ENCODE assay signal across 28 mouse cellular contexts in genomic region chr2:158795875-158796274, GRCm38 (mm10). TPM values are rescaled to one million over a fixed set of nuclear protein-coding genes. Genes with fewer than 3 reads are reported as not detected.
A peak's percentile ranks its signal among the peaks of the same experiment; 100 is the strongest.
DNase-seq lines count a peak whose midpoint lies in the region; ATAC-seq and TF ChIP-seq lines count a peak whose summit lies in the region.
"Had no signal": no experiment of that assay in that cellular context is flagged by ENCODE, and none has a peak within 500 bp of the region (broad histone marks: within the 10 kb centered on the region; RNA-seq: fewer than 3 reads in every experiment).

No protein-coding gene starts in this region.

- no peaks in the 10 kb centered on the region for H3K9me3 ChIP-seq in forebrain, embryonic 13.5 days (replicated peaks)
- no peaks in the 10 kb centered on the region for H3K9me3 ChIP-seq in forebrain, embryonic 16.5 days (ENCODE audit: control insufficient read depth, low read length)
- no peaks in the 10 kb centered on the region for H3K9me3 ChIP-seq in kidney, embryonic 15.5 days (replicated peaks)
- H3K9me3 ChIP-seq in CH12.LX (replicated peaks; ENCODE audit: low read length) (peaks cover 4% of the 10 kb centered on the region), ES-E14 (ENCODE audit: control insufficient read depth, insufficient read depth, low read depth, low read length) (no peaks in the 10 kb centered on the region)
- H3K9me3 ChIP-seq: embryonic facial prominence, embryonic 15.5 days; forebrain, embryonic 15.5 days; hindbrain, embryonic 10.5 days; midbrain, embryonic 12.5 days; neural tube, embryonic 13.5 days; stomach, embryonic 15.5 days had no signal

- peaks cover 22% of the 10 kb centered on the region for H3K79me2 ChIP-seq in CH12.LX (replicated peaks; ENCODE audit: control insufficient read depth, extremely low read depth, insufficient read depth, poor library complexity, severe bottlenecking)

- no peak for TF ChIP-seq RAD21 in CH12.LX (IDR thresholded peaks at IDR 0.05; ENCODE audit: low read depth, low read length)

- 0 out of 2 replicates have a peak overlapping the region, but pooled peaks have one; percentile 73 for H3K4me3 ChIP-seq in forebrain, embryonic 13.5 days
- no peak overlapping the region for H3K4me3 ChIP-seq in forebrain, embryonic 16.5 days (replicated peaks; ENCODE audit: low read length)
- H3K4me3 ChIP-seq in kidney, embryonic 15.5 days (replicated peaks), result 0 out of 2 replicates have a peak overlapping the region, but pooled peaks have one; percentile 67
- H3K4me3 ChIP-seq in CH12.LX (replicated peaks in 1 of 3; ENCODE audit: low read depth in 2 of 3, low read length in 2 of 3, poor library complexity in 1 of 3), result no peak overlapping the region
- H3K4me3 ChIP-seq in ES-E14 (ENCODE audit: insufficient read depth in 1 of 2, low read depth in 1 of 2, low read length in 2 of 2, poor library complexity in 1 of 2, severe bottlenecking in 1 of 2), result no peak overlapping the region; a peak in 1 of 4 replicates

- dilution Hi-C loops in CH12.LX (cut with MboI; ENCODE audit: extremely low pct_ligation_motif_present, extremely low pct_unique_long_range_greater_than_20kb, low sequenced_read_pairs), result no loop called here

- no peak for TF ChIP-seq EP300 in CH12.LX (IDR thresholded peaks at IDR 0.05; ENCODE audit: low read length)

- no peaks in the 10 kb centered on the region for H3K27me3 ChIP-seq in forebrain, embryonic 13.5 days
- H3K27me3 ChIP-seq in forebrain, embryonic 16.5 days (replicated peaks; ENCODE audit: control insufficient read depth, insufficient read depth, low read length), result no peaks in the 10 kb centered on the region
- H3K27me3 ChIP-seq in kidney, embryonic 15.5 days, result no peaks in the 10 kb centered on the region
- H3K27me3 ChIP-seq in CH12.LX (replicated peaks), result no peaks in the 10 kb centered on the region
- H3K27me3 ChIP-seq: embryonic facial prominence, embryonic 15.5 days; forebrain, embryonic 15.5 days; heart, embryonic 12.5 days; megakaryocyte, embryonic 14.5 days; midbrain, embryonic 12.5 days; neural tube, embryonic 13.5 days; stomach, embryonic 15.5 days had no signal

- TF ChIP-seq POLR2A in CH12.LX (IDR thresholded peaks at IDR 0.05; ENCODE audit: low read depth, low read length), result no peak

- DNase-seq in kidney, adult 11 months, result no peak
- no peak for DNase-seq in CH12.LX (ENCODE audit: extremely low read depth)
- no peak for DNase-seq in ES-E14 (ENCODE audit: low read depth, low spot score)
- DNase-seq in frontal cortex, postnatal 10 days (ENCODE audit: low spot score in 2 of 2), result no peak
- DNase-seq: adrenal gland, postnatal 14 days; B cell, adult 2 months; cerebellum, adult 11 months; cerebellum, postnatal 25 days; heart, adult 2 months; heart, postnatal 10 days; kidney, postnatal 4 days; layer of hippocampus, postnatal 36 days; left cerebral cortex, postnatal 4 days; lung, adult 18-20 months; lung, postnatal 4 days had no signal

- H3K36me3 ChIP-seq in forebrain, embryonic 13.5 days (ENCODE audit: poor library complexity, severe bottlenecking), result peaks cover 14% of the 10 kb centered on the region; the same call in 1 of the 2 replicates
- H3K36me3 ChIP-seq in forebrain, embryonic 16.5 days (ENCODE audit: control insufficient read depth, insufficient read depth), result no peaks in the 10 kb centered on the region
- peaks cover 10% of the 10 kb centered on the region; the same call in 1 of the 2 replicates for H3K36me3 ChIP-seq in kidney, embryonic 15.5 days
- H3K36me3 ChIP-seq in CH12.LX (replicated peaks in 1 of 2; ENCODE audit: control insufficient read depth in 1 of 2, insufficient read depth in 1 of 2, low read length in 1 of 2) (peaks cover 7 to 32% of the 10 kb centered on the region in 2 experiments), ES-E14 (ENCODE audit: control insufficient read depth, insufficient read depth, low read length, poor library complexity, severe bottlenecking) (no peaks in the 10 kb centered on the region; the same call in 1 of the 2 replicates)
- H3K36me3 ChIP-seq: embryonic facial prominence, embryonic 15.5 days; forebrain, embryonic 15.5 days; neural tube, embryonic 13.5 days; stomach, embryonic 15.5 days had no signal

- WGBS in forebrain, embryonic 13.5 days, result 87% methylated on average over 2 of the region's 2 CpGs
- WGBS in forebrain, embryonic 16.5 days, result 82% methylated on average over 2 of the region's 2 CpGs
- WGBS in kidney, embryonic 15.5 days, result 82% methylated on average over 2 of the region's 2 CpGs

- in situ Hi-C loops in CH12.LX (cut with MboI; ENCODE audit: low pct_ligation_motif_present, low pct_unique_long_range_greater_than_20kb, low sequenced_read_pairs), result no loop called here
- in situ Hi-C loops in ES-E14 (cut with MboI; ENCODE audit: low sequenced_read_pairs in 2 of 2, unreplicated experiment in 2 of 2), result no loop called here

- no peak overlapping the region for H3K4me2 ChIP-seq in forebrain, embryonic 13.5 days
- no peak overlapping the region for H3K4me2 ChIP-seq in forebrain, embryonic 16.5 days (ENCODE audit: low read length)
- H3K4me2 ChIP-seq in kidney, embryonic 15.5 days, result no peak overlapping the region
- peak overlapping the region; percentile 76; the same call in 1 of the 2 replicates for H3K4me2 ChIP-seq in CH12.LX (ENCODE audit: insufficient read depth, low read depth, poor library complexity, severe bottlenecking)

- H3K9ac ChIP-seq in forebrain, embryonic 13.5 days, result no peak overlapping the region
- no peak overlapping the region for H3K9ac ChIP-seq in forebrain, embryonic 16.5 days (replicated peaks; ENCODE audit: low read depth, low read length)
- H3K9ac ChIP-seq in kidney, embryonic 15.5 days, result no peak overlapping the region
- H3K9ac ChIP-seq in CH12.LX (ENCODE audit: insufficient read depth, low read depth), result 0 out of 2 replicates have a peak overlapping the region, but pooled peaks have one; percentile 6
- H3K9ac ChIP-seq in ES-E14 (ENCODE audit: insufficient read depth, low read depth, low read length, poor library complexity, severe bottlenecking), result peak overlapping the region; percentile 7; the same call in 1 of the 2 replicates
- H3K9ac ChIP-seq: stomach, embryonic 15.5 days had no signal

- no peak for TF ChIP-seq CTCF in CH12.LX (conservative IDR thresholded peaks at IDR 0.05 in 1 of 2, IDR thresholded peaks at IDR 0.05 in 1 of 2; ENCODE audit: low read depth in 2 of 2, low read length in 2 of 2)

- no peak overlapping the region for H3K27ac ChIP-seq in forebrain, embryonic 13.5 days
- H3K27ac ChIP-seq in forebrain, embryonic 16.5 days (ENCODE audit: low read length), result no peak overlapping the region
- no peak overlapping the region for H3K27ac ChIP-seq in kidney, embryonic 15.5 days
- H3K27ac ChIP-seq in CH12.LX (ENCODE audit: insufficient read depth, low read depth) (no peak overlapping the region), ES-E14 (ENCODE audit: insufficient read depth, low read depth, low read length, poor library complexity, severe bottlenecking) (no peak overlapping the region; the same call in 1 of the 2 replicates)
- H3K27ac ChIP-seq: heart, adult 2 months; midbrain, embryonic 12.5 days; stomach, embryonic 15.5 days had no signal

- no peak for ATAC-seq in forebrain, embryonic 13.5 days
- ATAC-seq in forebrain, embryonic 16.5 days, result no peak
- no peak for ATAC-seq in kidney, embryonic 15.5 days (replicated peaks; ENCODE audit: low FRiP score)
- ATAC-seq: hindbrain, embryonic 16.5 days; lung, postnatal 0 days had no signal

- peaks cover 26% of the 10 kb centered on the region for H3K4me1 ChIP-seq in forebrain, embryonic 13.5 days
- peaks cover 16% of the 10 kb centered on the region for H3K4me1 ChIP-seq in forebrain, embryonic 16.5 days (replicated peaks; ENCODE audit: control insufficient read depth, insufficient read depth, low read length)
- H3K4me1 ChIP-seq in kidney, embryonic 15.5 days, result peaks cover 29% of the 10 kb centered on the region
- H3K4me1 ChIP-seq in CH12.LX (ENCODE audit: control insufficient read depth in 1 of 2, insufficient read depth in 2 of 2), result peaks cover 15 to 23% of the 10 kb centered on the region in 2 experiments
- peaks cover 2 to 17% of the 10 kb centered on the region in 2 experiments; a peak in 2 of 4 replicates for H3K4me1 ChIP-seq in ES-E14 (ENCODE audit: control insufficient read depth in 2 of 2, insufficient read depth in 2 of 2, low read length in 2 of 2, poor library complexity in 1 of 2)

TF ChIP-seq in CH12.LX, 34 proteins besides CTCF, POLR2A, EP300 and RAD21:
- TF ChIP-seq MAFK (IDR thresholded peaks at IDR 0.05; ENCODE audit: insufficient replicate concordance, low read length) (peak; percentile 92), RCOR1 (conservative IDR thresholded peaks at IDR 0.05; ENCODE audit: low read depth, low read length) (no peak)

TF ChIP-seq in ES-E14, 5 proteins besides CTCF, POLR2A, EP300 and RAD21:
- TF ChIP-seq HCFC1 (IDR thresholded peaks at IDR 0.05; ENCODE audit: borderline replicate concordance, insufficient read depth, low read length) (no peak), ZNF384 (IDR thresholded peaks at IDR 0.05; ENCODE audit: low read depth, low read length) (no peak), MAFK (IDR thresholded peaks at IDR 0.05; ENCODE audit: insufficient read depth, low read depth, low read length) (peak; percentile 93), ZC3H11A (IDR thresholded peaks at IDR 0.05; ENCODE audit: borderline replicate concordance, low read depth, low read length) (no peak), CHD2 (IDR thresholded peaks at IDR 0.05; ENCODE audit: low read depth, low read length) (no peak)

RNA-seq across cellular contexts. Expression of gene Dhx35, which starts 1.3 kb away (rescaled TPM):
- 16.2 and 19.5 TPM in 2 replicates for polyA plus RNA-seq in forebrain, embryonic 13.5 days (2015; fragmentation: Nextera tagmentation; extraction: Ambion mirVana)
- 16.5 and 17.7 TPM in 2 replicates for polyA plus RNA-seq in forebrain, embryonic 16.5 days (2015; fragmentation: Nextera tagmentation; extraction: Ambion mirVana)
- polyA plus RNA-seq in kidney, embryonic 15.5 days (2015; fragmentation: Nextera tagmentation; extraction: Ambion mirVana), result 17.7 and 18.0 TPM in 2 replicates
- 23.7 and 25.3 TPM in 2 replicates for total RNA-seq in CH12.LX (2012; rRNA removed)
- 19.7 and 20.2 TPM in 2 replicates for total RNA-seq in CH12.LX (2014; rRNA removed)
- polyA plus RNA-seq in CH12.LX (2012; ENCODE audit: insufficient read length, low read depth), result 16.7 and 20.2 TPM in 2 replicates
- total RNA-seq in ES-E14 (2012; rRNA removed), result 25.5 and 42.0 TPM in 2 replicates

RNA-seq across cellular contexts. Expression of gene Fam83d, which starts 28.0 kb away (rescaled TPM):
- polyA plus RNA-seq in forebrain, embryonic 13.5 days (2015; fragmentation: Nextera tagmentation; extraction: Ambion mirVana), result 38.7 and 39.9 TPM in 2 replicates
- 18.5 and 20.6 TPM in 2 replicates for polyA plus RNA-seq in forebrain, embryonic 16.5 days (2015; fragmentation: Nextera tagmentation; extraction: Ambion mirVana)
- 50.7 and 51.8 TPM in 2 replicates for polyA plus RNA-seq in kidney, embryonic 15.5 days (2015; fragmentation: Nextera tagmentation; extraction: Ambion mirVana)
- total RNA-seq in CH12.LX (2012; rRNA removed) (12.2 and 14.1 TPM in 2 replicates), CH12.LX (2014; rRNA removed) (16.1 and 19.8 TPM in 2 replicates), ES-E14 (2012; rRNA removed) (28.0 and 31.1 TPM in 2 replicates)
- 12.4 and 15.5 TPM in 2 replicates for polyA plus RNA-seq in CH12.LX (2012; ENCODE audit: insufficient read length, low read depth)

Comparison
In these comparisons a context has a peak if more than half of its experiments do, and no peak if none do; other contexts are left out.
1. H3K4me3 ChIP-seq: peak in forebrain, embryonic 13.5 days (single experiment) and kidney, embryonic 15.5 days (single experiment); none in forebrain, embryonic 16.5 days (single experiment), CH12.LX (0 of 3) and ES-E14 (0 of 2).
2. H3K9ac ChIP-seq: peak in CH12.LX (single experiment) and ES-E14 (single experiment); none in forebrain, embryonic 13.5 days (single experiment), forebrain, embryonic 16.5 days (single experiment) and kidney, embryonic 15.5 days (single experiment).